Mouse (Mus musculus) frontal cortex, postnatal 10 days (tissue): ENCODE results near the gene Trim61.
"Not testable (repeated sequence)": the region's sequence is repeated elsewhere in the genome, so short reads cannot be mapped to it uniquely, and the experiment has no call there.

Source experiments
- DNase-seq, 2 experiments: peaks; one replicate each; pipeline ENCODE4 v3.0.0; 2022; ENCODE audit warnings: low spot score in 2 of 2, mixed read lengths in 1 of 2

The Trim61 gene

GRCm38 (mm10) chr8:65018423-65018822 lies at the start of gene Trim61, which contains the start of gene Trim60:
Gene Trim61 (minus strand): TSS chr8:65018523.
Gene Trim60 (minus strand): TSS chr8:65018584.
- no peak for DNase-seq

GRCm38 (mm10) chr8:65067694-65068472 lies 49.6 kb upstream of the Trim61 start:
- no peak for DNase-seq

GRCm38 (mm10) chr8:65067031-65067430 lies 48.7 kb upstream of the Trim61 start:
- DNase-seq: no peak

- DNase-seq: no peak
Observed at GRCm38 (mm10) chr8:65065622-65066021, 47.3 kb upstream of the Trim61 start.

- no peak for DNase-seq
Observed at GRCm38 (mm10) chr8:65064071-65064470, 45.7 kb upstream of the Trim61 start.

GRCm38 (mm10) chr8:65062195-65062594 lies 43.9 kb upstream of the Trim61 start:
- no peak for DNase-seq

GRCm38 (mm10) chr8:65056722-65057121 lies 38.4 kb upstream of the Trim61 start:
- DNase-seq: no peak

GRCm38 (mm10) chr8:65053968-65054367 lies 35.6 kb upstream of the Trim61 start:
- DNase-seq: no peak

- no peak for DNase-seq
Observed at GRCm38 (mm10) chr8:65053554-65053953, 35.2 kb upstream of the Trim61 start.

GRCm38 (mm10) chr8:65047801-65048200 lies 29.5 kb upstream of the Trim61 start:
- DNase-seq: no peak

GRCm38 (mm10) chr8:65047193-65047592 lies 28.9 kb upstream of the Trim61 start:
- no peak for DNase-seq

GRCm38 (mm10) chr8:65046565-65046964 lies 28.2 kb upstream of the Trim61 start:
- no peak for DNase-seq

- DNase-seq: no peak
Observed at GRCm38 (mm10) chr8:65037117-65037533, 18.8 kb upstream of the Trim61 start, which contains the start of gene Apela. Gene Apela (minus strand): TSS chr8:65037336.

- DNase-seq: no peak
Observed at GRCm38 (mm10) chr8:65034136-65034535, 15.8 kb upstream of the Trim61 start.

- no peak for DNase-seq
Observed at GRCm38 (mm10) chr8:65033056-65033455, 14.7 kb upstream of the Trim61 start.

GRCm38 (mm10) chr8:65032107-65032506 lies 13.8 kb upstream of the Trim61 start:
- no peak for DNase-seq

- DNase-seq: no peak
Observed at GRCm38 (mm10) chr8:65030735-65031485, 12.6 kb upstream of the Trim61 start.

GRCm38 (mm10) chr8:65029776-65030175 lies 11.5 kb upstream of the Trim61 start:
- DNase-seq: no peak

- no peak for DNase-seq
Observed at GRCm38 (mm10) chr8:65028959-65029686, 10.8 kb upstream of the Trim61 start.

- DNase-seq: peak; percentile 5 to 53
Observed at GRCm38 (mm10) chr8:65022485-65022884, 4.2 kb upstream of the Trim61 start.

- not testable (repeated sequence) for DNase-seq
Observed at GRCm38 (mm10) chr8:65007616-65008015, 10.7 kb downstream of the Trim61 start.

- DNase-seq: no peak
Observed at GRCm38 (mm10) chr8:64998806-64999365, 19.4 kb downstream of the Trim61 start.
